Mouse (Mus musculus) adrenal gland, adult 8-10 months (tissue): ENCODE measurements around the gene Ssh2. TPM values are rescaled to one million over a fixed set of nuclear protein-coding genes. Genes with fewer than 3 reads are reported as not detected.
"Not testable (repeated sequence)": the region's sequence is repeated elsewhere in the genome, so short reads cannot be mapped to it uniquely, and the experiment has no call there.

ENCODE experiments used
- DNase-seq: peaks from one replicate; pipeline ENCODE4 v3.0.0; 2022
- total RNA-seq, 4 experiments: library from RNA; stranded (reverse); gene quantifications; 2 replicates each; pipeline ENCODE4 v1.2.4; 2022

Ssh2 gene
- total RNA-seq, 4 experiments from 2014 or later = 14.8 to 23.1 (median 18.3) TPM

DNA sequence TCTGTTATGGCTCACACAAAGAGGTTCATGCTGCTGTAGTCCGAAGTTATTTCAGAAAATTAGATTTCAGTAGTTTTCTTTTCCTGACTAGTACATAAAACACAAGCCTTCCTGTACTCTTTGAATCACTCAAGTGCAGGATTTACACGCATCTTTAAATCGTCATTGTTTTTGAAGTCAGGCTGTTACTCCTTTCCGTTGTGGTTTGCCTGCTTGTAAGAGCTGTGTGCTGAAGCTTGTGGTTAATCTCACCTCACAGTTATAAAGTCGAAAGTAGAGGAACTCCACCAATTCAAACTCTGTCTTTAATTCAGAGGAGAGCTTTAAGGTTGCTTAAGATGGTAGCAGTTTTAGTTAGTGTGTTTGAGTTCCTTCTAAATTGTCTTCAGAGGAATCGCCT, 132.9 kb downstream of the Ssh2 start:
- no peak for DNase-seq

- no peak for DNase-seq
Measured at GRCm38 (mm10) chr11:77349698-77350097, 133.6 kb downstream of the Ssh2 start.

- no peak for DNase-seq
Measured at GRCm38 (mm10) chr11:77355055-77355454, 139.0 kb downstream of the Ssh2 start.

GRCm38 (mm10) chr11:77357839-77358238, 141.8 kb downstream of the Ssh2 start:
- DNase-seq = no peak

DNA sequence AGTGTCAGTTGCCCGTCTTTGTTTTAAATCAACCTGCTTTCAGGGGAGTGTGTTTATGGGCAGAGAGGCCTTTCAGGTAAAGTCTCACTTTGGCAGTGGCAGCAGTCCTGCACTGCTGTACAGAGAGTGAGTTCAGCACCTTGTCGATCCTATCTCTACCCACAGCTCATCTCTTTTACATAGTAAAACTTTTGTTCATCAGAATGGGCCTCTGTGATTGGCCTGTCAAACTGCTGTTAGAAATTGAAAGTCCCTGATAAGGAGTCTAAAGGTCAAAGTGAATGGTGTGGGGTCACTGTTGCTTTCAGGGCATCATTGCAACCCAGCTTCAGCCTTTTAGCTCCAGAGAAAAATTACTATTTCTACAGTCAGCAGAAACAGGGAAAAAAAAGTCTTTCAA, 147.4 kb downstream of the Ssh2 start:
- no peak for DNase-seq

GRCm38 (mm10) chr11:77364376-77364775, 148.3 kb downstream of the Ssh2 start:
- no peak for DNase-seq

DNA sequence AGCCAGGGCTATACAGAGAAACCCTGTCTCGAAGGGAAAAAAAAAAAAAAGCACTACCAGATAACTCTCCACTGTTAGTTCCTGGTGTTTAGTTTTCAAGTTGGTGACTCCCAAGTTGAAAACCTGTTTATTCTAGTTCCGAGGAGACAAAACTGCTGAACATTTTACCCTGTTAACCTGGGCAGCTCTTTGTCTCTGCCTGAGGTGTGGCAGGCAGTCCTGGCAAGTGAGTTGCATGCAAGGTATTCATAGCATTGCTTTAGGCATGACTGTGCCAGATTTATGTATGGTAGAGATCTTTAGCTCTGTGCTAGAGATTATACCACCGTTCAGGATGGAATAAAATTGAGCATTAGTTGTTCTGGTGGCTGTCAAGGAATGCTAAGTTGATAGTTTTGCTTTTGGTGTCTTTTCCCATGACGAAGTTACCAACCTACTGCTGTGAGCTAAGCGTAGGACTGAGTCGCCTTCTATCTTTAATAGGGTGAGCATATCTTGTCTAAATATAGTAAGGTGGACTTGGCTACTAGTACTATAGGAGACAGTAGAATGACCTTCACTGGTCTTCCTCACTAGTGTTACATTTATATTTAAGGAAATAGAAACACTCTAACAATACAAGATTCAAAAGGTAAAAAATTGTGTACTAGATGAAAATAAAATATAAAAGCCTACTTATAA, 149.8 kb downstream of the Ssh2 start:
- DNase-seq = no peak

DNA sequence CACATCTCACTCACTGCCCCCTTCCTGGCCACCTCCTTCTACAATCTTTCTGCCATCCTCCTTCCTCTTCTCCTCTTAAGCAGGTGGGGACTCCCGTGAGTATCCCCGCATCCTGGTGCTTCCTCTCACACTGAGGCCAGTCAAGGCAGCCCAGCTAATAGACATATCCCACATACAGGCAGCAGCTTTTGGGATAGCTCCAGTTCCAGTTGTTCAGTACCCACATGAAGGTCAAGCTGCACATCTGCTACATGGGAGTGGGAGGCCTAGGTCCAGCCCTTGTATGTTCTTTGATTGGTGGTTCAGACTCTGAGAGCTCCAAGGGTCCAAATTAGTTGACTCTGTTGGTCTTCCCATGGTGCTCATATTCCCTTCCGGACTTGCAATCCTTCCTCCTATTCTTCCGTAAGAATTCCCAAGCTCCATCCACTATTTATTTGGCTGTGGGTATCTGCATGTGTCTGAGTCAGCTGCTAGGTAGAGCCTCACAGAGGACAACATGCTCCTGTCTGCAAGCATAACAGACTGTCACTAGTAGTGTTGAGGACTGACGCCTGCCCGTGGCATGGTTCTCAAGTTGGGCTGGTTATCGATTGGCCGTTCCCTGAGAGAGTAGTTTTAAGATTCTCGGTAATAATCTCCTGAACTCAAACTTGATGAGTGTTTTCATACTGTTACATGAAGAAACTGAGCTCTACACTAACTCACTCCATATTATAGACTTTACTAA, 151.6 kb downstream of the Ssh2 start:
- no peak for DNase-seq

DNA sequence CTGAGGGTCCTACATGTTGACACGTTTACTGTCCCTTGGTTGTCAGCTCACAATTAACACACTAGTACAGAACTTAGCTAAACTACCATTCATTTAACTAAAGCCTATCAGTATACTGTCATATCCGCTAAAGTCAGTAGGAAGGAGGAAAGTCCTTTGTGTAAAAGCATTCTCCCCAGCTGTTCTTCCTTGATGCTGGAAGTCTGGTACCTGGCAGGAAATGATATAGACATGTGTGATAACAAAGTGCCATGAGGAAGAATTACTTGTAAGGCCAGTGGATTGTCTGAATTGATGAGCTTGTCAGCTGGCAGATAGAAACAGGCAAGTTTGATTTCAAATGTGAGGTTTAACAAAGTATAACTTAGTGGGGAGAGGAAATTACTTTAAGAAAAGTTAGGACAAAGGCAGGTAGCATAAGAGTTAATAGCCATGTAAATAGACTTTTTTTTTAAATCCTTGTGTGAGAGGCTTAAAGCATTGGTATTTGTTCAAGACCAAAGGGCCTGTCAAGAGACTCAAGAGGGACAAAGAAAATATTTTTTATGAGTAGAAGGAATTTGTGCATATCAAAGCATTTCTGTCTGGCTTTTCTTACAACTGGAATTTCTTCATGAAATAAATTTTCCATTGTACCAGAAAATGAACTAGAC, 153.2 kb downstream of the Ssh2 start:
- no peak for DNase-seq

GRCm38 (mm10) chr11:77369841-77370191, 153.7 kb downstream of the Ssh2 start:
- DNase-seq = no peak

GRCm38 (mm10) chr11:77371088-77371487, 155.0 kb downstream of the Ssh2 start:
- DNase-seq = no peak

- no peak for DNase-seq
Measured at GRCm38 (mm10) chr11:77371696-77372095, 155.6 kb downstream of the Ssh2 start.

GRCm38 (mm10) chr11:77372196-77372904, 156.3 kb downstream of the Ssh2 start:
- DNase-seq = peak; percentile 13

- no peak for DNase-seq
Measured at GRCm38 (mm10) chr11:77378622-77379021, 162.5 kb downstream of the Ssh2 start.

GRCm38 (mm10) chr11:77381174-77381573, 165.1 kb downstream of the Ssh2 start:
- no peak for DNase-seq

- no peak for DNase-seq
Measured at GRCm38 (mm10) chr11:77384151-77384550, 168.1 kb downstream of the Ssh2 start.

GRCm38 (mm10) chr11:77385706-77386690, 169.9 kb downstream of the Ssh2 start:
- DNase-seq = peak; percentile 33

- not testable (repeated sequence) for DNase-seq
Measured at GRCm38 (mm10) chr11:77388197-77388596, 172.1 kb downstream of the Ssh2 start.

DNA sequence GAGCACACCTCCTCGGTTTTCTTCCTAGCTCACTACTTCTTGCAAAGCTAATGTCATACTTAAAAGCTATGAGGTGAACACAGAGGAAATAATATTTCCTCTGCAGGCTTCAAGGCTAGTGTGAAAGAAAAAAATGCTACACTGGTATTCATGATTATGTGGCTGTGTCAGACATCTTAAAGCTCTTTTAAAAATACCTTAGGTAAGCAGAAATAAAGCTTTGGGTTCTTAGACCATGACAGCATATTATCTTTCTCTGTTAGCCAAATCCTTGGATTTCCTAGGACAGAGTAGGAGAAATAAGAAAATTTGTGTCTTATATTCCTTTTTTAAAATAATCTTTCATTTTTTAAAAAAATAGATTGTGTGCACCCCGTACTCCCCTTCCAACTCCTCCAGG, 179.5 kb downstream of the Ssh2 start:
- DNase-seq = no peak

GRCm38 (mm10) chr11:77402508-77402907, 186.4 kb downstream of the Ssh2 start:
- no peak for DNase-seq

GRCm38 (mm10) chr11:77406329-77406728, 190.2 kb downstream of the Ssh2 start:
- DNase-seq = no peak

DNA sequence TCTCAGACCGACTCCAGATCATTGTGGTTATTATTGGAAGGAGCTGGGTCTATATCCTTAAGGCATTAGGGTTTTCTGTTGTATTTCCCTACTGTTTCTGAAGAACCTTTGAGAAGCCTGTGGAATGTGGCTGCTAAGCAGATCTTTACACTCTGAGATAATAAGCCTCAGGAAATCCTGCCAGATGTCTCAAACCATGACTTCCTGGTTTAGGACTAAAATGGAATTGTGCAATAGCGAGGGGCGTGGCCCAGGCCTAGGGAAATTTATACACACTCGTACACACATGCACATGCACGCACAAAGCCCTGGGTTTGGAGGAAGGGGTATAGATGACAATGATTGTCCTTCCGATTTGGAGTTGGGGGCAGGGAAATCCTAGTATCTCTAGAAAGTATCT, 193.8 kb downstream of the Ssh2 start:
- peak; percentile 37 for DNase-seq
